Mouse (Mus musculus): ENCODE results near the gene Aup1.

The Aup1 gene

GRCm38 (mm10) chr6:83104158-83104557 lies 49.8 kb downstream of the Aup1 start:
- peak; percentile 74 for DNase-seq (ENCODE audit: low read depth, low spot score)

Data from brain, adult 2 months (tissue).